Mouse (Mus musculus): ENCODE data around the gene Smc3.
A peak's percentile ranks its signal among the peaks of the same experiment; 100 is the strongest.
"Not testable (repeated sequence)": the region's sequence is repeated elsewhere in the genome, so short reads cannot be mapped to it uniquely, and the experiment has no call there.

Gene Smc3

DNA sequence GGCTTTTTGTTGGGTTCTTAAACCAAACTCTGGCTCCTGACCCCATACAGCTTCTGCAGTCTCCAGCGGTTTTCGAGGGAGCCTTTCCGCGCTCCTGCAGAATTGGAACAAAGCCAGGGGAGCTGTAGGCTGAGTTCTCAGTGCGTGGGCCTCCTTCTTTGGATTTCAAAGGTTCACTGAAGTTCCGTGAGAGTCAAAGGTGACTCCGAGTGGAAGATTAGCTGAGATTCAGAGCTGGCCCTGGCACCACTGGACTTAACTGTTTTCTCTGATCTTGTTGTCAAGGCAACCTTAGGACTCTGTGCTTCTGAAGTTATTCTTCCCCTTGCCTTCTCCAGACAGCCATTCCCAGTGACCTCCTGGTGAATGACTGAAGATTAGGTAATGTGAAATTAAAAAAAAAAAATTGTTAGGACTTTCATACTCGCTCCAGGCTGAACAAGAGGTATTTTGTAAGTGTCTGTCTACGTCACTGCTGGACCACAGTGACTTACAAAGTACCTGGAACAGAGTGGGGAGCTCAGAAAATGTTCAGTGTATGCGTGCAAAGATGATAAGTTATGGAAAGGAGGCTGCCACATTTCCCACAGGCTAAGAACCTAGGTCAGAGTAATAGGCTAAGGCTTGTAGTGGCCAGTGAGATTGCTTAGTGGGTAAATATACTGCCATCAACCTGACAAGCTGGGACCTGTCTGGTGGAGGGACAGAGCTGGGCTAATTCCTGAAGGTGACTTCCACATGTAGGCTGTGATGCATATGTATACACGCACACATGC is 23.0 kb upstream of the Smc3 start:
- DNase-seq (ENCODE audit: low spot score): no peak

DNA sequence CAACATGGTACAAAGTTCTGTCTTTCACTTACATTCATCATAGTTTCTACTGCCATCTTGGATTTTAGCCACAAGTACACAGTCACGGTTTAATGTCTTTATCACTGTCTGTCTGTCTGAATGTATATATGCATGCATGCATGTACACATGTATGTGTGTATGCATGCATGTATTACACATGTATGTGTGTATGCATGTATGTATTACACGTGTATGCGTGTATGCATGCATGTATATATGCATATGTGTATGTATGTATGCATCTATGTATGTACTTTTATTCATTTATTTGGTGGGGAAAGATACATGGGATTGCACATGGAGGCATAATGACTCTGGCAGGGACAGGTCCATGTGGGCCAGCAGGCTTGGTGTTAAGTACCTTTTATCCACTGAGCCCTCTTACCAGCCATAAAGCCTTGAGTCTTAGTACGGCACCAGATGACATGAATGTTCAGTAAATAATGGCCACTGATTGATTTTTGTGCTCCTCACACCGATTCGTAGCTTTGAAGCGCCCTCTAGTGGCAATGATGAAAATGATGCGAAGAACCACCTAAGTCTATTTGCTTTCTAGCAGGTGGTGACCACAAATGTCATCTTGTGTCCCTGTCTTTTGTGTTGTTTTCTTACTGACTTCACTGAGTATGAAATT is 21.5 kb upstream of the Smc3 start:
- DNase-seq (ENCODE audit: low spot score): peak; percentile 74

DNA sequence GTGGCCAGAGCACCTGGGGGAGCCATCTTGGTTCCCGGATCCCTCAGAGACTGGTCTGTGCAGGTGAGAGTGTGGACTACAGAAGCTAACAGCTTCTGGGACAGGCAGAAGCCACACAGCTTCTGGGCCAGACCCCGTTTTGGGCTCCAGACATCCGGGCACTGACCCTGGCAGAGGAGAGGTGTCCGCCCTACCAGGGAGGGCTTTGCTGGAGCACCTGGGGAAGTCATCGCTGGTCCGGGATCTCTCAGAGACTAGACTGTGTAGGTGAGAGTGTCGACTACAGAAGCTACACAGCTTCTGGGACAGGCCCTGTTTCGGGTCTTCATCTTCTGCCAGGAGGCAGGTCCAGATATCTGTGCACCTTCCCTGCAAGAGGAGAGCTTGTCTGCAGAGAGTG is 19.9 kb upstream of the Smc3 start:
- DNase-seq (ENCODE audit: low spot score): not testable (repeated sequence)

DNA sequence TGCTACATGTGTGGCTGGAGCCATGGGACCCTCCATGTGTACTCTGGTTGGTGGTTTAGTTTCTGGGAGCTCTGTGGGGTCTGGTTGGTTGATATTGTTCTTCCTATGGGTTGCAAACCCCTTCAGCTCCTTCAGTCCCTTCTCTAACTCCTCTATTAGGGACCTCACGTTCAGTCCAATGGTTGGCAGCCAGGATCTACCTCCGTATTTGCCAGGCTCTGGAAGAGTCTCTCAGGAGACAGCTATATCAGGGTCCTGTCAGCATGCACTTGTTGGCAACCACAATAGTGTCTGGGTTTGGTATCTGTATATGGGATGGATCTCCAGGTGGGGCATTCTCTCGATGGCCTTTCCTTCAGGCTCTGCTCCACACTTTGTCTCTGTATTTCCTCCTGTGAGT is 12.5 kb upstream of the Smc3 start:
- not testable (repeated sequence) for DNase-seq (ENCODE audit: low spot score)

DNA sequence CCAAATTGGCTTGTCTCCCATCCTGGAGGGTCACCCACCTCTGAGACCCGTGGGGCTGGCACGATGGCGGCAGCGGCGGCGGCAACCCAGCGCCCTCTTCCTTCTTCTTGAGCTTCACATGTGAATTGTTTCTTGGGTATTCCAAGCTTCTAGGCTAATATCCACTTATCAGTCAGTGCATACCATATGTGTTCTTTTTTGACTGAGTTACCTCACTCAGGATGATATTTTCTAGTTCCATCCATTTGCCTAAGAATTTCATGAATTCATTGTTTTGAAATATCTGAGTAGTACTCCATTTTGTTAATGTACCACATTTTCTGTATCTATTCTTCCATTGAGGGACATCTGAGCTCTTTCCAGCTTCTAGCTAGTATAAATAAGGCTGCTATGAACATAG is 11.2 kb upstream of the Smc3 start, which contains the start of gene Nutf2-ps1:
Gene Nutf2-ps1 (minus strand): TSS at position 101 of the 400 bp plus-strand sequence.
- DNase-seq (ENCODE audit: low spot score): not testable (repeated sequence)

DNA sequence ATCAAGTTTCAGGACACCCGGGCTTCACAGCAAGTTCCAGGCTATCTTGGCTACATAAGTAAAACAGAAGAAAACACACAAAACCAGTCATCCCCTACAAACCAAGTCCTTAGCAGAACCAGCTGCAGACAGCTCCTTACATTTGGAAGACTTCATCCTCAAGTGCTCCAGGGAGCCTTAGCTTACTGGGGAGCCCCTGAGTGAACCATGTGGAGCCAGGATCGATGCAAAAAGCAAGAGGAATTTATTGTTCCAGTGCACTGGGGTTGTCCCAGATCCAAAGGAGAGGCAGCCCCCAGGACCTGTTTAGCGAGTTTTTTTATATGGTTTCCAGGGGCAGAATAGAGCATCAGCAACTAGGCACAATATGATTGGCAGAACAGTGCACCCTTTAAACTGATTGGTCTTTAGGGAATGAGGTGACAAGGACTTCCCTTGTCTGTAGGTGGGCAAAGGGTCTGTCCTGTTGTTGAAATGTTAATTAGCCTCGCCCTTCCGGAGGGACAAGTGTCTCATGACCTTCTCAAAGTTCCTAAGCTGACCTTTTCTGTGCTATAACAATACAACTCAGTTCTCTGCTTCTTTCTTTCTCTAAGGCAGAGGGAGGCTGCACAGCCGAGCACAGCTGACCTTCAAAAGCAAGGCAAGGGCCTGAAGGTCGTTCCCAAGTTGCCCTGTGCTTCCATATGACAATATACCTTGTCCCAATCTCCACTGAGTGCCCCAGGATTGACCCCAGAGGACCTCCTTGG is 3.3 kb upstream of the Smc3 start:
- DNase-seq (ENCODE audit: low spot score): no peak

DNA sequence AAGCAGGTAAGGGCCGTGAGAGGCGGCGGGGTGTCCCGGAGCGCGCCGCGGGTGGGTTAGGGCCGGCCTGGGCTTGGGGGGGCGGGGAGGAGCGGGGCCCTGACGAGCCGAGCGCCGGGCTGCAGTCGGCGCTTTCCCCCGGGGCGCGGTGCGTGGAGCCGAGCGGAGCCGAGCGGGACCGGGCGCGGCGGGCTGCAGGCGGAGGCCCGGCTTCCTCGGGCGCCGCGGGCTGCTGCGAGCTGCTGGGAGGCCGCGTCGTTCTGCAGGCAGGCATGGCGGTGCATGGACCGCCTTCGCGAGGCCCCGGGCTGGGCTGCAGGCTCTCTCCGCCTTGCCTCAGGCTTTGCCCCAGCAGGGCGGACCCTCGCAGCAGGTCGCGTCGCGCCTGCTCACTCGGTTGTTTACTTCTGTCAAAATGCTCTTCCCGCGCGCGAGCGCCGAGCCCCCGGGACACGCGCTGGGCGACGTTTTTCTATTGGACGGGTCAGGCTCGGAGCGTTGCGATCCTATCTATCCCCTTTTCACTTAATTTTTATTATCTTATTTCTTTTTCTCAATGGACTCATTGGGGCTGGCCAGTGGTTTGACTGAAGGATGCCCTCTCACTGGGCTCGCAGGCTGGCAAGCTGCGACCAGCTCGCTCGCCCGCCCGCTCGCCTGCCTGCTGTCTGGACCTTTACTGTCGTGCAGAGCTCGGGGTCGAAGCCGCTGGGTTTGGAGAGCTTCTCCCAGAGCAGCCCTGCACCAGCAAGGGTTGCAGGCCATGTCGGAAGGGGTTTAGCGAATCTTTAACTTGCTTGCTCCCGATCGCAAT is 558 bp downstream of the Smc3 start:
- peak; percentile 34 for DNase-seq (ENCODE audit: low spot score)

DNA sequence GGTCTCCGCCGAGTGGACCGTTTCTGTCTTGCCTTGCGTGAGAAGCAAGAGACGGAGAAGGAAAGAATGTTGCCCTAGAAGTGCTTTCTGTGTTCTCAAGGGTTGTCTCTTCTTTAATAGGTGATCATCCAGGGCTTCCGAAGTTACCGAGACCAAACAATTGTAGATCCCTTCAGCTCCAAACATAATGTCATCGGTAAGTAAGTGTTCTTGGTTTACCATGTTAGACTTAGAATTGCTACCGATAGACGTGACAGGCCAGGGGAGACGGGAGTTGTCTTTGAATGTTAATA is 1.1 kb downstream of the Smc3 start:
- DNase-seq (ENCODE audit: low spot score): no peak

DNA sequence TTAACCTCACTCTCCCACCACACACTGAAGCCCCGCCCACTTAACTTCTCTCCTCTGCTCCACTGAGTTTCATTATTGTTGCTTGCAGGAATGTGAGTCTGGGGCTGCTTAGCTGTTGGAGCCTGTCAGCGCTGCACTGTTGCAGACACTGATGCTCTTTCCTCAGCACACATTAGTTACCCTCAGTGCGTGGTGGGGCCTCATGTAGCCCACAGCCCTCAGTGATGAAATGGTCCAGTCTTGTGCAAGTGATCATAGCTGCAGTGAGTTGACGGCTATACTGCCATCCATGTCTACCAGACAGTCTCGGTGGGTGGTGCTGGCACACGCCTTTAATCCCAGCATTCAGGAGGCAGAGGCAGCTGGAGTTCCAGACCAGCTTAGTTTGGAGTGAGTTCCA is 8.7 kb downstream of the Smc3 start:
- no peak for DNase-seq (ENCODE audit: low spot score)

DNA sequence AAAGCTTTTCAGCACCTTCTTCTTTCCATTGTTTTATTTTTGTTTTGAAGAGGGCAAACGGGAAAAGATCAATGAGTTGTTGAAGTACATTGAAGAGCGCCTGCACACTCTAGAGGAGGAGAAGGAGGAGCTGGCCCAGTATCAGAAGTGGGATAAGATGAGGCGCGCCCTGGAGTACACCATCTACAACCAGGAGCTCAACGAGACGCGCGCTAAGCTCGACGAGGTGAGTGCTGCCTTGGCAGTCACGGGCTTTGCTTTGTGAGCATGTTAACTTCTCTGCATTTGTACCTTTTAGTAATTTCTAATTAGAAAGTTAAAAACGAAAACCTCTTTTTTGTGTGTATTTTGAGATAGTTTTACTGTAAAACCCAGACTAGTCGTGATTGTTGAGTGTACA is 21.5 kb downstream of the Smc3 start:
- DNase-seq (ENCODE audit: low spot score): no peak

DNA sequence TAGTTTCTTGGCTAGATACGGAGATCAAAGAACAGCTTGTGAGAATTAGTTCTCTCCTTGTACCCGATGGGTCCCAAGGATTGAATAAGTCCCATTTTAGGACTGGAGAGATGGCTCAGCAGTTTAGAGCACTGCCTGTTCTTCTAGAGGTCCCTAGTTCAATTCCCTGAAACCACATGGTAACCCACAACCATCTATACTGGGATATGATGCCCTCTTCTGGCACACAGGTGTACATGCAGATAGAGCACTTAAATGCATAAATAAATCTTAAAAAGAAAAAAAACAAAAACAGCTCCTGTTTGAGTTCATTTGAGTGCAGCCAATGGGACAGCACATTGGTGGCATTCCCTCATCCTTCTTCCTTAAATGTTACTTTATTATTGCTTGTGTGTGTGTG is 37.8 kb downstream of the Smc3 start:
- no peak for DNase-seq (ENCODE audit: low spot score)

DNA sequence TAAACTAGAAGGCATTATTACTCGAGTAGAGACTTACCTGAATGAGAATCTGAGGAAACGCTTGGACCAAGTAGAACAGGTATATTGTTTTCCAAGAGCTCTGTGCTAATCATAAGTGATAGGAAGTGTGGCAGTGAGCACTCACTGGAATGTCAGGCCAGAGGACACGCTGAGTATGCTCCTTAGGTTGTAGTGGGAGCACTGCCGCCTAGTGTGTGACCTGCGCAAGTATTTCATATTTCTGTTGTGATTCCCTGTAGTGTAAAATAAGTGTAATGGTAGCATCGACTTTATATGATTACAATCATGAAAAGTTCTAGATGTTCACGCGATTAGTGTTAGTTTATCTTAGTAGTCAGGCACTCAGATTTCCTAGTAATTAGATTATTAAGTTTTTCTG is 38.5 kb downstream of the Smc3 start:
- DNase-seq (ENCODE audit: low spot score): no peak

DNA sequence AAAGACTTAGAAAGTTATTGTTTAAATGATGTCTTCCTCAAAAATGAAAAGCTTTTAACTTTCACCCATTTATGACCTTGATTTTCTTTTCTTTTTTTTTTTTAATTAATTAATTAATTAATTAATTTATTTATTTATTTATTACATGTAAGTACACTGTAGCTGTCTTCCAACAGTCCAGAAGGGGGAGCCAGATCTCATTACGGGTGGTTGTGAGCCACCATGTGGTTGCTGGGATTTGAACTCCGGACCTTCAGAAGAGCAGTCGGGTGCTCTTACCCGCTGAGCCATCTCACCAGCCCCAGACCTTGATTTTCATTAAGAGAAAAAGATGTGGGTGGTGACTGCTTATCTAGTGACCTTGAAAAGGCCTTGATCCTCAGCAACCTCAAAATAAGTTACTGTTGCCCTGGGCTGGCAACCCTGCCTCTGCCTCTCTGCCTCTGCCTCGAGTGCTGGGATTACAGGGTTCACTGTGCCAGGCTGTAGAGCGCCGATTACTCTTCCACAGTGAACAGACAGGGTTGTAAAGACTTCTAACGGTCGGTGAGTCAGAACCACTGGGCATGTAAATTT is 43.9 kb downstream of the Smc3 start:
- no peak for DNase-seq (ENCODE audit: low spot score)

DNA sequence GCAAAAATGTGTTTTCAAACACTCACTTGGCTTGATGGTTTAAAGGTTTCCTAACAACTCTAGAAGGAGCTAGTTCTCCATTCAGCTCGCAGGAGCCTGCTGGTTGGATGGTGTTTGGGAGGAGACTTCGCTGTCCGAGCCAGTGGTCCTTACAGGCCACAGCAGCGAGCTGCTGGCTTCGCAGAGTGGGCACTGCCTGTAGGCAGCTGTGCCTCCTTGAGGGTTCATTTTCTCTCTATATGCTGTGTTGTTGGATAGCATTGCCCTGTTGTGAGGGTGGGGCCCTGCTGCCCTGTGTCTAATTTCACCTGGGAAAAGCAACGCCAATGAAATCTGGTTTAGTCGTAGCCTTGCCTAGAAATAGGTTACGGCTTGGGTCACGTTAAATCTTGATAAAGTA is 47.1 kb downstream of the Smc3 start:
- no peak for DNase-seq (ENCODE audit: low spot score)

DNA sequence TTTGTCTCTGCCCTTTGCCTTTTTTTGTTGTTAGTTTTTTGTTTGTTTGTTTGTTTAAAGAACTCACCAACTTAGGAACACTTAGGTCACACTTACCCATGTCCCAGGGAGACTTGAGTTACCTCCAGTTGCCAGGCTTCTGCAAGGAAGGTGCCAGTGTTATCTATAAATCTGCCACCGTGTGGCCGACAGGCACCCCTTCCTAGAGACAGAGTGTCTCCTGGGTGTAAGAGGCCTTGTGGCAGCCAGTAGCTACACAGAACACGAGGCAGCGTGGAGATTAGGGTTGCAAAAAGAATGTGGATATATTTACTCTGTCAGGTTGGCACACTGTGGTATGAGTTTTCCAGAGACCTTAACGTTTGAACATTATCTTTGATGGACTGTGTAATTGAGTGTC is 47.9 kb downstream of the Smc3 start:
- no peak for DNase-seq (ENCODE audit: low spot score)

DNA sequence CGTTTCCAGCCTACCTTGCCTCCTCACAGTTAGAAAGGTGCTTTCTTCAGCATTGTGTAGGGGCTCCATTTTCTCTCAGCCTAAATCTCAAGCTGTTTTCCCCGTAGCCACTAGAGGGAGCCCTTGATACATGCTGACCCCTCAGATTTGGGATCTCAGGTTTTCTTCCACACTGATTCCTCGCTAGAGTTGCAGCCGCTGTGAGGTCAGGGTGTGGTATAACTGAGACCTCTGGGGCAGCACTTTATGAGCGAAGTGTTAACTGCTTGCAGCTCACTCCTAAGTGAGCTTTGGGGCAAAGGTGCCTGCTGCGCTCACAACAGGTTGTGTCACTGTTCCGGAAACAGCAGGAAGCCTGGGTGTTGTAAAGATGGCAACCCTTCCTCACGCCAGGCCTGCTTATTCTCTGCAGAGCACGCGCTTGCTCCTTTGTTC is 48.6 kb downstream of the Smc3 start:
- DNase-seq (ENCODE audit: low spot score): peak; percentile 68

DNA sequence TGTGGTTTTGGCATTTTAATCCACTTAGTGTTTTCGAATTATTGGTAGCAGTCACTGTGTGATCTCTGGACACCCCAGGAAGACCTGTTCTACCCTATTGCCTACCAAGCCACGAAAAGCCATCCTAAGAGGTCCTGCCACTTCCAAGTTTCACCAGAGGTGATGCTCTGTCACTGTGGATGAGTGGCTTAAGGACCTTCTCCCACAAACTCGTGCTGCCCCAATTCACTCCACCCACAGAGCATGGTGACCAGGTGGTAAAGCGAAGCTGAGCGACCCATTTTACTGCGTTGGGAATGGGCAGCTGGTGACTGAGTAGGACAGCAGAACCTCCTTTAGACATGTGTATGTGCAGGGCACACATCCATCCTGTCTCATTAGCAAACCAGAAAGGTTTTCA is 49.2 kb downstream of the Smc3 start:
- no peak for DNase-seq (ENCODE audit: low spot score)

DNA sequence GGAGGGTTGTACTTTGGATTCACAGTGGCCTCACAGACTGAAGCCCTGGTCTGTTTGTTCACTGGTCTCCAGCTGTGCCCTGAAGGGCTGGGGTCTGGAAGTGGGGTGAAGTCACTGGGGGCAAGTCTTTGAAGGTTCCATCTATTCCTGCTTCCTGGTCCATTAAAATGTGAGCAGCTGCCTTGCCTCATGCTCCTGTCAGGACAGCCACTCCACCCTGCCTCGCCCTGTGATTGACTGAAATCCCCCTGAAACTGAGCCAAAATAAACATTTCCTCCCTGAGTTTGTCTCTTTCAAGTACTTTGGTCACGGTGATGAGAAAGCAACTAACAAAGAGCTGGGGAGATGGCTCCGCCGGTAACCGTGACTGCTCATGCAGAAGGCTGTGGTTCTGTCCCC is 49.6 kb downstream of the Smc3 start:
- no peak for DNase-seq (ENCODE audit: low spot score)

DNA sequence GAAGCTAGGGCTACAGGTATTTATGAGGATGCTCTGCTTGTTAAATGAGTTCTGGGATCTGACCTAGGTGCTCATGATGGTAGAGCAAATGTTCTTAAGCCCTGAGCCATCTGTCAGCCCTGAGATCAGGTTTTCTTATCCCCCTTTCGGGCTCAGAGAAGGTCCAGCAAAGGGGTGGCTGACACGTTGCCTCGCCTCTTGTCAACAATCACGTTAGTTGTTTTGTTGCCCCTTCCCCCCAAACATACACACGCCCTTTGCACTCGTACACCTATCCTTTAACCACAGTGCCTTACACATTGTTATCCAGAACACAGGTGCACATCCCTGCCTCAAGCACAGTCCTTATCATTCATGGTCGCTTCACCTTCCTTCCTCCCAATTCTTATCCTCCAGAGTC is 50.7 kb downstream of the Smc3 start:
- DNase-seq (ENCODE audit: low spot score): no peak

DNA sequence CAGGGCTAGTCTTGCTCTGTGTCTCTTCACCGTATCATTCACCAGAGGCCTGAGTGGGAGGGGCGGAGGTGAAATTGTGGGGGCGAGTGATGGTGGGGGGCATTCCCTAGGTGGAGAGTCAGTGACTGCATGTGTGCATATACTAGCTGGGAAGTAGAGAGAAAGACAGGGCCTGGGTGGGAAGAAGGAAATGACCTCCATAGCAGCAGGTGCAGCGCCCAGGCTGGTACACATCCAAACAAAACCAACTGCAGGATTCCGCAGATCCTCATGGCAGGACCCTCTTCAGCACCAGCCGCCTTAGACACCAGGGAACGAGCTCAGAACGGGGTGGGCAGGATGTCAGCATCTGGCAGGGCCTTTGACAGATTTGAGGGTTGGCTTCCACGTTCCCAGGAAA is 52.1 kb downstream of the Smc3 start:
- no peak for DNase-seq (ENCODE audit: low spot score)

DNA sequence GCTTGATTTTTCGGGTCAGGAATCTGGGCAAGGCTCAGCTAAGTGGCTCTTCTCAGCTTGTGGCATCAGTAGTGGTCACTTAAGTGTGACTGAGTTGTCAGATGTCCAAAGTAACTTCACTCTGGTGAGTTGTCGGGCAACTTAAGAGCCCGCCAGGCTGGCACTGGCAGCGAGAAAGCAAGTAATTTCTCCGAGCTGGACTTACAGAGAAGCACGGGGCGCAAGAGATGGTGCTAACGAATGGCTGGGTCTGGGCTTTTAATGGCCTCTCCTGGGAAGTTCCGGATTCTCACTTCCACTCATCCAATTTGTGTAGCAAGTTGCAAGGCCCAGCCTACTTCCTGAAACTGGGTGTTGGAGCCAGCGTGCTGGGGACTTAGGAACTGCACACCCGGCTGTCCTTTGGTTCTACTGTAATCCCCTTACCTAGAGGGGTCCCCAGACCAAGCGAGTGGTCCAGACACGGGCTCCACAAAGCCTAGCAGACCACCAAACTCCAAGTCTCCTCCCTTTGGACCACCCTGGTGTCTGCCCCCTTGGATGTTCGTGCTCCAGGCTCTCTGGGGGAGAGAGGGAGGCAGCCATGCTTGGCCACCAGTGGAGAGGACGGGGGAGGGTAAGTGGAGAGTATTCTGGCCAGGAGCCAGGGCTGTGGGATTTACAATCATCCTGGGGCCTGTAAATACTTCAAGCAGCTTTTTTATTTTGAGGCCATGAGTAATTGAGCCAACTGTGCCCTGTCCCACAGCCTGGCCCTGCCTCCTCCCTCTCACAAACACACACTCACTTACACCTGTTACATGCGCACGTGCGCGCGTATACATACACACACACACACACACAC is 53.6 kb downstream of the Smc3 start:
- DNase-seq (ENCODE audit: low spot score): peak; percentile 56
